Mouse (Mus musculus) kidney, embryonic 16.5 days (tissue): ENCODE results near the gene Tk1. TPM values are rescaled to one million over a fixed set of nuclear protein-coding genes. Genes with fewer than 3 reads are reported as not detected.

Experiments used
- ATAC-seq: fragments of 200-750 bp; cut with Nextera tagmentation; 2 replicates; pipeline ENCODE4 v1.8.0; 2017; ENCODE audit warnings: moderate TSS enrichment; ENCODE audit not compliant: low FRiP score, low TSS enrichment
- H3K27ac ChIP-seq: fragments of 300-500 bp; sonication (generic); 2 replicates; pipeline ENCODE4 v1.5.1; 2014; ENCODE audit warnings: low read length
- H3K27me3 ChIP-seq: fragments of 300-500 bp; sonication (generic); 2 replicates; pipeline ENCODE4 v1.6.1; 2014; ENCODE audit warnings: low read length, control low read depth, mixed read lengths; ENCODE audit not compliant: insufficient read depth
- H3K36me3 ChIP-seq: fragments of 300-500 bp; sonication (generic); 2 replicates; pipeline ENCODE4 v1.6.1; 2014; ENCODE audit warnings: low read length, control low read depth, mixed read lengths; ENCODE audit not compliant: insufficient read depth
- H3K4me1 ChIP-seq: fragments of 300-500 bp; sonication (generic); 2 replicates; pipeline ENCODE4 v1.6.1; 2014; ENCODE audit warnings: low read length, control low read depth, mixed read lengths; ENCODE audit not compliant: insufficient read depth
- H3K4me2 ChIP-seq: fragments of 300-500 bp; sonication (generic); replicated peaks from 2 replicates; pipeline ENCODE4 v1.6.1; 2014; ENCODE audit warnings: low read depth, low read length
- H3K4me3 ChIP-seq: fragments of 300-500 bp; sonication (generic); 2 replicates; pipeline ENCODE4 v1.5.1; 2014; ENCODE audit warnings: mild to moderate bottlenecking, low read length
- H3K9ac ChIP-seq: fragments of 300-500 bp; sonication (generic); replicated peaks from 2 replicates; pipeline ENCODE4 v1.6.1; 2014; ENCODE audit warnings: low read length
- H3K9me3 ChIP-seq: fragments of 300-500 bp; sonication (generic); 2 replicates; pipeline ENCODE4 v1.6.1; 2016; ENCODE audit warnings: low read length, control low read depth
- WGBS: fragments of 180-500 bp; shearing (Covaris S2); extraction: QIAGEN DNeasy Blood & Tissue Kit; methylation state at CpG from one replicate; pipeline ENCODE4 v1.1.7; 2014; 5-methylcytosine and 5-hydroxymethylcytosine counted together
- polyA plus RNA-seq: library from polyadenylated mRNA; unstranded; fragments of >200 nt; fragmentation: Nextera tagmentation; extraction: Ambion mirVana; gene quantifications from 2 replicates; pipeline ENCODE4 v1.2.1, GENCODE M21; 2015

Tk1 gene
- polyA plus RNA-seq, 1 experiment from 2014 or later: 128 TPM

DNA sequence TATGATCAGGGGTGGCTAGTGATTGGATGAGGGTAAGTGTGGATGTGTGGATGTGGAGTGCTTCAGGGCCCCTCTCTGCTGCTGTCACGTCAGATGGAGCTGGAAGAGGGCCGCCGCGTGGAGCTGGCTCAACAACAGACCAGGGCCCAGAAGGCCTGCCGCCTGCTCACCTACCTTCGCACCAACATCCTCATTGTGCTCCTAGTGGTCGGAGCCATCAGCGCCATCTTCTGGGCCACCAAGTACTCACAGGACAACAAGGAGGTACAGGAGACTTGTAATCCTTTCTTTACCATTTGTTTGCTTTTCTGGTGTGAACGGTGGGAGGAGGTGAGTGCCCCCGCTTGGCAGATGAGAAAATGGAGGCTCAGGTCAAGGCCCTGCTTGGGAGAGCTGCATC lies 39.6 kb downstream of the Tk1 start:
- no peak for ATAC-seq
- no peak overlapping the region for H3K4me3 ChIP-seq
- H3K4me1 ChIP-seq: peaks cover 30% of the 10 kb centered on the region
- H3K9ac ChIP-seq: peak overlapping the region; percentile 1; the same call in 1 of the 2 replicates
- no peak overlapping the region for H3K27ac ChIP-seq
- H3K9me3 ChIP-seq: no peaks in the 10 kb centered on the region
- H3K27me3 ChIP-seq: no peaks in the 10 kb centered on the region
- no peaks in the 10 kb centered on the region for H3K36me3 ChIP-seq
- 10% methylated on average over 10 of the region's 10 CpGs for WGBS
- H3K4me2 ChIP-seq: no peak overlapping the region

GRCm38 (mm10) chr11:117783683-117784309 lies 42.1 kb downstream of the Tk1 start:
- H3K36me3 ChIP-seq: no peaks in the 10 kb centered on the region
- 42% methylated on average over 10 of the region's 10 CpGs for WGBS
- H3K9me3 ChIP-seq: no peaks in the 10 kb centered on the region
- peaks cover 39% of the 10 kb centered on the region for H3K4me1 ChIP-seq
- peak overlapping the region; percentile 70 for H3K9ac ChIP-seq
- ATAC-seq: no peak
- no peak overlapping the region for H3K27ac ChIP-seq
- peak overlapping the region; percentile 41 for H3K4me3 ChIP-seq
- H3K4me2 ChIP-seq: peak overlapping the region; percentile 62
- no peaks in the 10 kb centered on the region for H3K27me3 ChIP-seq

DNA sequence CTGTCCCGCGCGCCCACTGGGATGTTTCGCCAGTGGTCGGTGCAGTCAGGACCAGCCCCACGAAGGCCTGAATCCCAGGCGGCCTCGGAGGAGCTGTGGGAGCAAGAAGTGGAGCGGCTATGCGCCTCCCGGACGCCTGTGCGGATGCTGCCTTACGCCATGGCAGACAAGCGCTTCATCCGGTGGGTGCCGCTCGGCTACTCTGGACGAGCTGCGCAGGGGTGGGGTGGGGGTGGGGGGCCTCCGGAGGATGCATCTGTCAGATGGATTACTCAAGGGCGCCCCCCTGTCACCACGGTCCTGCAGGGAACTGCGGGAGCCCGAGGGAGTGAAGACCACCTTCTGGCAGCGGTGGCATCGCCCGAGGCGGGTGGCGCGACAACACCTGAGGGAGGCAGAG lies 42.8 kb downstream of the Tk1 start:
- Histone ChIP-seq H3K27ac (peak overlapping the region; percentile 67; the same call in 1 of the 2 replicates), H3K9ac (peak overlapping the region; percentile 70), H3K4me1 (peaks cover 46% of the 10 kb centered on the region), H3K36me3 (no peaks in the 10 kb centered on the region), H3K4me3 (peak overlapping the region; percentile 41), H3K27me3 (no peaks in the 10 kb centered on the region), H3K9me3 (no peaks in the 10 kb centered on the region), H3K4me2 (peak overlapping the region; percentile 62)
- 3% methylated on average over 31 of the region's 31 CpGs for WGBS
- no peak for ATAC-seq

DNA sequence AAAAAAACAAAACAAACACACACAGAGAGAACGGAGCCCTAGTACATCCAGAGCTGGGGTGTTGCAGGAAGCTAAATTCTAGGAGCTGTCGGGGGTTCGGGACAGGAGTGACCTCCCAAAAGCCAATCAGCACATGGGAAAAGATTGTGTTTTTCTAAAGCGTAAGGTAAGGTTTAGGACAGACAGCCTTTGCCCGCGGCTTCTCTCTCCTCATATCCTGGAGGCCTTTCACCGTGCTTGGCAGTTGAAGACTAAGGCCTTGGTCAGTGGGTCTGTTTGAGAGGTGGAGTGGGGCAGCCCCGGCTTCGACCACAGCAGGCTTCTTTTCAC lies 43.2 kb downstream of the Tk1 start:
- 55% methylated on average over 9 of the region's 9 CpGs for WGBS
- peak overlapping the region; percentile 41 for H3K4me3 ChIP-seq
- peak overlapping the region; percentile 70 for H3K9ac ChIP-seq
- ATAC-seq: no peak
- H3K27ac ChIP-seq: peak overlapping the region; percentile 67; the same call in 1 of the 2 replicates
- no peaks in the 10 kb centered on the region for H3K27me3 ChIP-seq
- no peaks in the 10 kb centered on the region for H3K36me3 ChIP-seq
- peaks cover 46% of the 10 kb centered on the region for H3K4me1 ChIP-seq
- no peaks in the 10 kb centered on the region for H3K9me3 ChIP-seq
- H3K4me2 ChIP-seq: peak overlapping the region; percentile 62

DNA sequence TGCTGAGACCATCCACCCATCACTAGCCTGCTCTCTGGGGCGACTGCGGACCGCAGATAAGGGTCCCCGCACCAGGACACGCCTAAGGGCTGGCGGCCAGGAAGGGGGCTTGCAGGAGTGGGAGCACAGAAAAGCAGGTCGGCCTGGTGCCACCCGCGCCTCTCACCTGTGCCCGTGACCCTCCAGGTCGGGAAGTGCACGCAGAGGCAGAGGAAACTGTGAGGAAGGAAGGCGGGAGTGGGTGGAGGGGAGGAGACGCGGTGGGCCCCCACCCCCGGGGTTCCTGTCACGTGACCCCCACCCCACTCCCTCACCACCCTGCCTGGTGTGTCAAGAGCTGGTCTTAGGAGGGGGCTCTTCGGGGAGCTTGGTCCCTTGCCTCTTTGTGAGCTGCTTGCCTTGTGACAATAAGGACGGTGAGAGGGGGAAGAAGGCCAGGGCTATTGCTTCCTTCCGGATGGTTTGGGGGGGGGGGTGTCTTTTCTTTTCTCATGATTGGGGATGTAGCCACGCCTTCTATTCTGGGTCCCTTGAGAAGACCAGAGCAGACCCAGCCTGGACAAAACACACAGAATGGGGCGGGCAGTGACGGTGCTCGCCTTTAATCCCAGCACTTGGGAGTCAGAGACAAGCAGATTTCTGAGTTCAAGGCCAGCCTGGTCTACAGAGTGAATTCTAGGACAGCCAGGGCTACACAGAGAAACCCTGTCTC lies 43.7 kb downstream of the Tk1 start, which contains the start of the genes Tmc8 and Tmc6:
Gene Tmc8, plus strand, starts transcription at position 84 of the 712 bp plus-strand sequence.
Gene Tmc6, minus strand, starts transcription at position 206 of the 712 bp plus-strand sequence.
- WGBS: 49% methylated on average over 24 of the region's 24 CpGs
- no peaks in the 10 kb centered on the region for H3K9me3 ChIP-seq
- H3K36me3 ChIP-seq: no peaks in the 10 kb centered on the region
- peak within 1 kb of the TSS; percentile 89 for H3K27ac ChIP-seq
- H3K4me2 ChIP-seq: peak within 1 kb of the TSS; percentile 97
- no peak for ATAC-seq
- peaks cover 46% of the 10 kb centered on the region for H3K4me1 ChIP-seq
- H3K4me3 ChIP-seq: peak within 1 kb of the TSS; percentile 65
- no peaks in the 10 kb centered on the region for H3K27me3 ChIP-seq
- H3K9ac ChIP-seq: peak within 1 kb of the TSS; percentile 70

DNA sequence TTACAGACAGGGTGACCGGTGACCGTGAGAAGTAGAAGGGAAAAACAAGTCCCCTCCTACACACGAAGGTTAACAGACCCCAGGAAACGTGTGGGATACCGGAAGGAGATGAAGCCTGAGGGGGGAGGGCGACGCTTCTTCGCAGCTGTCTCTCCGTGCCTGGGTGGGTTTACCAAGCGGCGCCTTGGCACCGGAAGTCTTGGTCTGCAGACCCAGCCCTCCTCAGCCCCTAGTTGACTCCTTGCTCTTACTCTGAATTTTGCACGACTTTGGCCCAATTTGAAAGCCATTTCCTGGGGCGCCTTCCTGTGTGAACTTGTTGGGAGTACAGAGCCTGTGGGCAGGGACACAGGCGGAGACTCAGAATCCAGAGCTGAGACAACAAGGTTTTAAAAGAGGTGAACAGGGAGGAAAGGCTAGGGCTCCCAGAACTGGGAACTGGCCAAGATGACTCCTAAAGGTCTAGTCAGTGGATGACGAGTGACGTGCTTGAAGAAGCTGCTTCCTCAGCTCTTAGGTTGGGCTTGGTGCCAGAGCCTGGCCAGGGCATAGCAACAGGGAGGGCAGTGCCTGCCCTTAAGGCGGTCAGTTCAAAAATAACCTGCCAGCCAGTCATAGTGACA lies 44.6 kb downstream of the Tk1 start:
- peak overlapping the region; percentile 89 for H3K27ac ChIP-seq
- 12% methylated on average over 18 of the region's 18 CpGs for WGBS
- ATAC-seq: no peak

GRCm38 (mm10) chr11:117780582-117781111 lies 45.2 kb downstream of the Tk1 start:
- Histone ChIP-seq H3K9ac (peak overlapping the region; percentile 85), H3K27ac (peak overlapping the region; percentile 89), H3K9me3 (no peaks in the 10 kb centered on the region), H3K4me2 (peak overlapping the region; percentile 97), H3K36me3 (peaks cover under 1% of the 10 kb centered on the region; the same call in 1 of the 2 replicates), H3K4me3 (peak overlapping the region; percentile 65), H3K27me3 (no peaks in the 10 kb centered on the region), H3K4me1 (peaks cover 46% of the 10 kb centered on the region)
- ATAC-seq: peak; percentile 71
- WGBS: under 1% methylated on average over 19 of the region's 19 CpGs

More for the DNA sequence above, 44.6 kb downstream of the Tk1 start:
- peak overlapping the region; percentile 54 for H3K9ac ChIP-seq
- no peaks in the 10 kb centered on the region for H3K27me3 ChIP-seq
- H3K36me3 ChIP-seq: no peaks in the 10 kb centered on the region
- no peaks in the 10 kb centered on the region for H3K9me3 ChIP-seq
- peak overlapping the region; percentile 65 for H3K4me3 ChIP-seq
- peaks cover 46% of the 10 kb centered on the region for H3K4me1 ChIP-seq
- peak overlapping the region; percentile 97 for H3K4me2 ChIP-seq

DNA sequence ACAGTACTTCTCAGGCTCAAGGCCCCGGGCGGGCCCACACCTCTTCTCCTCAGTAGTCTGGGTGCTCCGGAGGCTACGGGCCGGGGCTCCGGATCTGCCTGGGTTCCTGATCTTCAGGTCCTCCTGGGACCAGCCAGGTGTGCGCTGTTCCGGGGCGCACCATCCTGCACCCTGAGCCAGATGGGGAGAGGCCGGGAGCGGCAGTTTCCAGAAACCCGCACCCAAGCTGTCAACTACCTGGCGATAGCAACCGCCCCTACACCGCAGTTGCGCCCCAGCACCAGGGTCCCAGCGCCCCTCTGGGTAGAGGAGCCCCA lies 45.7 kb downstream of the Tk1 start:
- no peaks in the 10 kb centered on the region for H3K27me3 ChIP-seq
- WGBS: under 1% methylated on average over 17 of the region's 17 CpGs
- ATAC-seq: peak; percentile 17; the same call in 1 of the 2 replicates
- H3K9ac ChIP-seq: peak overlapping the region; percentile 85
- peaks cover 46% of the 10 kb centered on the region for H3K4me1 ChIP-seq
- H3K4me2 ChIP-seq: peak overlapping the region; percentile 97
- peak overlapping the region; percentile 89 for H3K27ac ChIP-seq
- H3K36me3 ChIP-seq: peaks cover 5% of the 10 kb centered on the region
- peak overlapping the region; percentile 65 for H3K4me3 ChIP-seq
- H3K9me3 ChIP-seq: no peaks in the 10 kb centered on the region

- Histone ChIP-seq H3K27me3 (no peaks in the 10 kb centered on the region), H3K4me1 (peaks cover 46% of the 10 kb centered on the region), H3K4me3 (peak overlapping the region; percentile 65), H3K4me2 (peak overlapping the region; percentile 97), H3K9ac (peak overlapping the region; percentile 85), H3K9me3 (no peaks in the 10 kb centered on the region), H3K27ac (peak overlapping the region; percentile 89), H3K36me3 (peaks cover 10% of the 10 kb centered on the region)
- ATAC-seq: peak; percentile 43
- under 1% methylated on average over 38 of the region's 38 CpGs for WGBS
Measured at GRCm38 (mm10) chr11:117779434-117780198, 46.3 kb downstream of the Tk1 start.
